Mouse (Mus musculus) erythroblast, adult 5-6 weeks (primary cell): ENCODE measurements at regions not wholly inside any gene's neighbourhood (a gene's known extent, or its start where the extent isn't known, plus 50 kb on each side); places are given as distances from the start of the nearest gene placed in this dataset.

ENCODE experiments used
- ATAC-seq: replicated peaks from 2 replicates; pipeline ENCODE4 v1.8.0; 2016; ENCODE audit warnings: moderate number of reproducible peaks, mild to moderate bottlenecking, moderate TSS enrichment, inconsistent platforms; ENCODE audit not compliant: poor library complexity, low FRiP score, severe bottlenecking

GRCm38 (mm10) chr11:114233636-114234541 lies 167.0 kb upstream of the Sdk2 start:
- ATAC-seq: no peak

DNA sequence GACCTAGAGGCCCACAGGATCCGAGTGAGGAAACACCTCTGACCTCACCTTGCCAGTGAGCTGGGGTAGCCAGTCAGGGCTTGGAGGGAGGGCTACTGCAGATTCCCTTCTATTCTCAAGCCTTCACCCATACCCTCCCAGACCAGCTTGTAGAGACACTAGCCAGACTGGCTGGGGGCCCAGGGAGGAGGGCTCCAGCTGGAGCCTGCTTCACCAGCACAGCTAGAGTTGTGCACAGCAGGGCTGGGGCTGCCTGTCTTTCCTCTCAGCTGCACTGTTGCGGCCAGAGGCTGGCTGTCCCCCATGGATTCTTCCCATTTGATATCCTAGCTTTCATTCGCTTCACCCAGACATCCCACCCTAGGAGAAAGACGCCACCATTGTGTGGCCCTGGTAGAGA lies 165.0 kb upstream of the Sdk2 start:
- ATAC-seq: no peak

DNA sequence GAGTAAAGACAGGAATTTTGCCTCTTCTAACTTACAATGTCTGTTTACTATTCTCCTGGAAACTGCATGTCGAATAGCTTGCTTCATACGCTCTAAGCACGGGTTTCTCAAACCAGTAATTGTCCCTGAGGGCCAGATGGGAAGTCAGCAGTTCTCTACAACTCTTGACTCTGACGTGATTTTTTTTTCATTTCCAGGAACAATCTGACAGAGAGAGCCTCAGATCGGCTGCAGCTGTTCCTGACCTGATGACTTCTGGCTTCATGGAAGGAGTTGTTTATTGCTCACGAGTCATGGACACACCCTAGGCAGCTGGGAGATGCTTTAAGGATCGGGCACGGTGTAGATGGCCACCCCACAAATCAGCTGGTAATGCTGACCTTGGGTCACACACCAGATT lies 162.9 kb upstream of the Sdk2 start:
- ATAC-seq: no peak

GRCm38 (mm10) chr11:114229196-114229595 lies 162.3 kb upstream of the Sdk2 start:
- no peak for ATAC-seq

DNA sequence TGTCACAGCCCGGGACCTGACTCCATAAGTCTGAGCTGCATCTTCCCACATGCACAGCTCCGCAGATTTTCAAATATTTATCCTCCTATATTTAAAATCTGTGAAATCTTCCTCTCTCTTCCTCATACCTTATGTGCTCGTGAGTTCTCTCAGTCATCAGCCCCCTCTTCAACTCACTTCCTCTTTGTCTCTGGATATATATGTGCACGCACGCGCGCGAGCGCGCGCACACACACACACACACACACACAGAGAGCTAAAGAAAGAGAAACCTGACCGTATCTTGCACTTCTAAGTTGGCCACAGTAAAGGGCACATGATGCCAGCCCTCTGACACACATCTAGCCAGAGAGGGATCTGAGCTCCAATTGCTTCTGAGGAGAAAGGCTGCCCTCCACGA lies 159.7 kb upstream of the Sdk2 start:
- no peak for ATAC-seq

DNA sequence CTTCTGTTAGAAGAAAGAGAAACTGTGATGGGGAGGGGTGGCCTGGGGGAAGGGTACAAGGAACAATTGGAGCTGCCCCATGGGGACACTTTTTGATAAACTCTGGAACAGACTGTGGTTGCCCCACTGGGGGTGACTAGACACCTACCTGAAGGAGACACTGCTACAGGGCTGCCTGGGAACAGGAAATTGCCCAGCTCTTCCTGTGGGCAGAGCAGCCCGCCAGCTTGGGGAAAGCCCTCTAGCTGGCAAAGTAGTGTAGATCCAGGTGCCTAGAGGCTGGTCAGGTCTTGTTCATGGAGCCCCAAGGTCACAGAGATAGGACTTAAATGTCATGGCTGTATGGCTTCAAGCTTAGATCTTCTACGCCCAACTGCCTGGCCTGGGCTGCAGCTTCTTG lies 157.9 kb upstream of the Sdk2 start:
- ATAC-seq: no peak

- ATAC-seq: no peak
Observed at GRCm38 (mm10) chr11:114223061-114223460, 156.2 kb upstream of the Sdk2 start.

DNA sequence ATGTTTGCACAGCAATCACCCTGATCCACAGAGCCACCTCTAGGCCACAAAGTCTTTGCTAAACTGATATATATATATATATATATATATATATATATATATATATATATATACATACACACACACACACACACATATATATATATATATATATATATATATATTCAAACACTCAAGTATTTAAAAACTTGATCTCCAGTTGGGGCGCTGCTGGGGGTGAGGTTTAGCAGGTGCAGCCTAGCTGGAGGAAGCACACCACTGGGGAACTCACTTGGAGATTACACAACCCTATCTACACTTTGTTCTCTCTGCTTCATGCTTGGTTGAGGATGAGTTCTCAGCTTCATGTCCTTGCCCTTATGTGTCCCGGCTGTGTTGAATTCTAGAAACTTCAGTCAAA lies 153.6 kb upstream of the Sdk2 start:
- ATAC-seq: no peak

DNA sequence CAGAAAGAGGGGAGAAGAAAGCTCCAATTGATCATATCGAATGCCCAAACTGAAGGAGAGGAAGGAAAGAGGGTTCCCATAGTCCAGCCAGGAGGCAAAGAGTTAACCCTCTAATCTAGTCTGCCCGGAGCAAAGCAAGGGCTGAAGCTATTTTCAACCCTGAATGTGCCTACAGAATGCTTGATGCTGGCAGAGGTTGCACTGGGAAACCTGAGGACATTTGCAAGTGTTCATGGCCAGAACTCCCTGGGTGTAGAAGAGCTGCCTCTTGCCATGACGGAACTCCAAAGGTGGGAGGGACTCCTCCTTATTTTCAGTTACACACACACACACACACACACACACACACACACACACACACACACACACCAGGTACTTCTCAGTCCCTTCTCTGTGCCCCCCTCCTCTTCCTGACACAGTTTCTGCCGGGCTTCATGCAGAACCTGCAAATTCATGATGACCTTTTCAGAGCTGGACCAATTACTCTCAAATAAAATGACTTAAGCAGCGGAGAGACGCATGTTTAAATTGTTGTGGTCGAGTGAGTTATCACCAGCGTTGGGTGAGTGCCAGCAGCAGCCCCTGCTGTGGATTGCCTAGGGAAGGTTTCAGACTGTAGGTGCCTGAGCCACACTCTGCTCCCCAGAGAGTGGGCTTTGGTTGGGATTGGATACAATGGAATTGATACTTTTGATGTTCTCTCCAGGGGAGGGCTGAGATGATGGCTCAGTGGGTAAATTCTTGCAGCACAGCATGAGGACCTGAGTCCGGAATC lies 152.1 kb upstream of the Sdk2 start:
- no peak for ATAC-seq

GRCm38 (mm10) chr11:114217245-114217757 lies 150.5 kb upstream of the Sdk2 start:
- no peak for ATAC-seq

DNA sequence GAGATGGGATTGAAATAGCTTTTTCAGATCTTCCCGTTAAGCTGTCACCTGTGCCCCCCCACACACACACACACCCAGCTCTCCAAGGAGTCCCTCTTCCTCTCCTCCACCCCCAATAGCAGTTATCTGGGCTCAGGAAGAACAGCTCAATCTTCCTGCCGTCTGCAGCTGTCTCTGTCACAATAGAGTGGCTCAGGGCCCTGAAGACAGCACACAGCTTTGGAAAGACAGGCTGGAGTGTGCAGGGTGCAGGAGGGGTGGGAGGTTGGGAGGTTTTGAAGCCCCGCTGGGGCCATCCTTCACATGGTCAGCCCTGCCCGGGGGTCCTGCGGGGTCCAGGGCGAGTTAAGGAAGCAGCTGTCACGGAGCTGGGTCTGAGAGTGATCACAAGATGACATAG lies 149.6 kb upstream of the Sdk2 start:
- ATAC-seq: no peak

DNA sequence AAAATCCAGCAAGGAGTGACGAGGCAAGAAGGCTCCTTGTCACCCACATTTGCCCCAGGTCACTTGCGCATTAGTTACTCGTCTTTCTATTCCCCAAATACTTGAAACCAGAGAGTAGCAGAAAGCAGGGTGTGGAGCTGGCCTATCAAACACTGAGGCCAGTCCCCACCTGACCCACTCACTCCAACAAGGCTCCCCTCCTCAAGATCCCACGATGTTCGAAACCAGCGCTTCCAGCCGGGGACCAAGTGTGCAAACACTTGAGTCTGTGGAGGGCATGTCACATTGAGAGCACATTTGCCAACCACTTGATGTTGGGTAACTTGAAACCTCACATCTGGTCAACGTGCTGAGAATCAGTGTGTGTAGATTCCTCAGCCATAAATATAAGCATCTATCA lies 148.4 kb upstream of the Sdk2 start:
- no peak for ATAC-seq

DNA sequence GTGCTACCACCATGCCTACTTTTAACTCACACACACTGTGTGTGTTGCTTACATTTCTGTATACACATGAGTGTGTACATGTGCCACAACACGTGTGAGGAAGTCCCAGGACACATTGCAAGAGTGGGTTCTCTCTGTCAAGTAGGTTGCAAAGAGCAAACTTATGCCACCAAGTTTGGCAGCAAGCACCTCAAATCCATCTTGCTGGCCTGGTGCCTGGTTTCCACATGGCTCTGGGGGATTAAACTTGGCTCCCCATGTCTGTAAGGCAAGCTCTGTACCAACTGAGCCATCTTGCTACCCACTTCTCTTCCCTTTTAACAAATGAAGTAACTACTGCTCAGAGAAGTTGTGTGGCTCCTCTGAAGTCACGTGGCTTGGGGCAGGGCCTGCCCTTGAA lies 145.3 kb upstream of the Sdk2 start:
- no peak for ATAC-seq

DNA sequence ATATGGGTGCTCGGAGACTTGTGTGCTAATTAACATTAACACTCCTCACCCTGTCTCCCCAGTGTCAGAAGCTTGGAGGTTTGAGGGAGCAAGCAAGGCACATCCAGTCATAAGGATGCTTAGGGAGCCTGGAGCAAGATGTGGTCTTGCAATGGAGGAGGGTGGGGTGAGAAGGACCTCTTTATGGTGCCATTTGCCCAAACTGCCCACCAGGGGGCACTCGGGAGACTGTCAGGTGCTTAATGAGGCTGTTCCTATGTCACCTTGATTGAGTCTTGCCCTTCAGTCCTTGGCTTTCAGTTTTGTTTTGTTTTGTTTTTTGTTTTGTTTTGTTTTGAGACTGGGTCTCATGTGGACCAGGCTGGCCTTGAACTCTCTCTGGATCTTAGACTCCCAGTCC lies 138.3 kb upstream of the Sdk2 start:
- ATAC-seq: peak; percentile 63; the same call in 1 of the 2 replicates

- ATAC-seq: no peak
Observed at GRCm38 (mm10) chr11:114203416-114203815, 136.6 kb upstream of the Sdk2 start.

DNA sequence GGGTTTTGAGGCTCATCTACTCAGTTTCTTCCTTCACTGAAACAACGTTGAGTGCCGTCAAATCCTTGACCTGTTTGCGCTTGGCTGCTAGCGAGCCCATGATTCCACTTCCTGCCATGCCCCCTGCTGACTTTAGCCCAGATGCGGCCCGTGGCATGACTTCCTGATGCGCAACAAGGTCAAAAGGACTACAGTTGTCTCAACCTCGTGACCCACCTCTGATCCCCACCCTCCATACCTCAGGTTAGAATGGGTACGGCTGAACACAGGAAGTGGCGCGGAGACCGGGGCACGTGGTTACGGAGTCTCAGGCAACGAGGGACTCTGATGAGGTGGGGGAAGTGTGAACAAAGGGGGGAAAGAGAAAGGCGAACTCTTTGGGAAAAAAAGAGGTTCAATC lies 135.6 kb upstream of the Sdk2 start:
- no peak for ATAC-seq

DNA sequence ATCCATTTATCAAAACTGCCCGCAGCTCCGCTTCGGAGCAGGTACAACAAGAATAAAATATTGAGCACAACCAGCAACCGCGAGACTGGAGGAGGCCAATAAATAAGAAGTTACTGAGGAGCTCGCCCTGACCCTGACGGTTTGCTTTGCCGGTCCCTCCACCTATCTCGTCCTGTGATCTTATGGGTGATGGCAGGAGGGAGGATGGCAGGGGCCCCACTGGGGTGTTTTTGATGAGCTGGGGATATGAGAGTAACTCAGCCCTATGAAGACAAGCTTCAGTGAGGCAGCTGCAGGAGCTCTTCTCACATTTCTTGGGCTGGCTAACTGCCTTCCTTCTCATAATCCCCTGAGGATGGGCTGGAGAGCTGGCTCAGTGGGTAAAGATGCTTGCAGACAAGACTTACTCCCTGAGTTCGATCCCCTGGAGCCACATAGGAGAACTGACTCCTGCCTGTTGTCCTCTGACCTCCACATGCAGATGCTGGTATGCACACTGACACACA lies 132.3 kb upstream of the Sdk2 start:
- ATAC-seq: no peak

DNA sequence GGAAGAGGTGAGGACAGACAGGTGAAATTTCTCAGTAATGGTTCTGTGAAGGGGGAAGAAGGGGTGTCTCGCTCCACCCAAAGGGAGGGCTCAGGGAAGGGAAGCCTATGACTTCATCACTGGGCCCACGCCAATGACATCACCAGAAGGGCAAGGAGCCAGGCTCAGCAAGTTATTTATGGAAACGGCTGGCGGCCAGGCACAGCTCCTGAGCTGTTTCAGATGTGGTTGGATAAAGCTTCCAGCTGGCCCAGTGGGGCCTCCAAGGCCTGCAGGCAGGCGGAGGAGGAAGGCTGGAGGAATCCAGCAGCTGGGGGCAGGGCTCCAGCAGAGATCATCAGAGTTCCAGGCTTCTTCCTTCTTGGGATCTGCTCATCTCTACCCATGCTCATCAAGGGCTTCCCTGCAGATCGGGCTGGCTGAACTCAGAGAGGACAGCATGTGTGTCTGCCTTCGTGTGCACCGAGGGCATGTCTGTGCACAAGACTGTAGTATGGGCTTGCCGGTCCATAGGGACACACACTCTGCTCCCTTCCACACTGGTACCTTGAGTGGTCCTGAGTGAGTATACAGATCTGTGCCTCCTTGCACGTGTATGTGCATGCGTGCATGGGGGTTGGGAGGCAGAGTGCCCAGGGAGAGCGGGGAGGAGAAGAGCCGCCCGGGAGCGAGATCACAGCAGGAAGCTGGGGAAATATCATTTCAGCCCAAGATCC lies 131.6 kb upstream of the Sdk2 start:
- no peak for ATAC-seq

DNA sequence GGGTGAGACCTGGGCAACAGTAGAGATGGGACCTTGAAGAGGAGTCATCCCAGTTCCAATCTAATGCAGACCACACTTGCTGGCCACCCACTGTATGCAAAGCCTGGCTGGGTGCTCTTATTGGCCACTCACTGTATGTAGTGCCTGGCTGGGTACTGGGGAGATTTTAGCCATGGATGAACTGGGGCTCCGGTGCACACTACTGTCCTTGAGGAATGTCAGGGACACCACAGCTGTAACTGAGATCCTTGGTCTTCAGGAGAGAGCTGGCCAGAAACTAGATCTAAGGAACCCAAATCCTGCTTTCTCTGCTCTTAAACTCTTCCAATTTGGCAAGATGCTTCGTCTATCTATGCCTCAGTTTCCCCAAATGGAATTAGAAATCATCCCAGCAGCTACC lies 128.4 kb upstream of the Sdk2 start:
- no peak for ATAC-seq

DNA sequence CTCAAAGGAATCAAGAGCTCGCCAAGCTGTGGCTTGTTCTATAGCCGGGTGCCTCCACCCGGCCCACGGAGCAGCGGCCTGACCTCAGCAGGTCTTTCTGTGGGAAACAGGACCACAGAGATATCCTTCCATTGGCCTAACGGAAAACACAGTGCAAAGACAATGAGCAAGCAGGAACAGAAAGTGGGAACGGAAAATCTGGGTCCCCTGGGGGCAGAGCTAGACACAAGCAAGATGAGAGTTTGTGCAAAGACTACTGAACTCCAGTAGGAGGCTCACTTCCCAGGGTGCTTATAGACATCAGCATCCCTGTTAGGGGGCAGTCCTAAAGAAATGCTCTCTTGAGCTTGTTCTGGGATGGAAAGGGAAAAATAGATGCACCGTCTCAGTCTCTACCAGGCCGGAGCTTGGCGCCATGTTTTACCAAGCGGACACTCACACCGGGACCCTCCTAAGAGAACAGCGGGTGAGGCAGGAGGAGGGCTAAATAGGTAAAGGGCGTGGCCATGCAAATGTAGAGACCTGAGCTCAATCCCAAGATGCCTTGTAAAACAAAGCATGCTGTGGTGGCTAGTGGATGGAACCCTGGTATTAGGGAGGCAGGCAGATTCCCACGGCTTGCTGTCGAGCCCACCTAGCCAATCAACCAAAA lies 127.3 kb upstream of the Sdk2 start:
- ATAC-seq: no peak
